Mouse (Mus musculus): Measurements from ENCODE around the gene Zfp385a. TPM values are rescaled to one million over a fixed set of nuclear protein-coding genes. Genes with fewer than 3 reads are reported as not detected.

Zfp385a gene
- polyA plus RNA-seq, 1 experiment = 35.6 TPM

- Histone ChIP-seq H3K4me3 (no peak overlapping the region), H3K36me3 (ENCODE audit: control insufficient read depth, insufficient read depth) (no peaks in the 10 kb centered on the region), H3ac (ENCODE audit: control insufficient read depth, insufficient read length) (no peak overlapping the region), H3K4me2 (ENCODE audit: low read depth) (no peak overlapping the region), H3K27me3 (ENCODE audit: control insufficient read depth, insufficient read depth, insufficient read length) (no peaks in the 10 kb centered on the region), H3K79me2 (ENCODE audit: control insufficient read depth, insufficient read depth) (no peaks in the 10 kb centered on the region)
- no peak for TF ChIP-seq POLR2AphosphoS2 (IDR thresholded peaks at IDR 0.05; ENCODE audit: insufficient read length, low read depth)
- TF ChIP-seq MYOD1 (IDR thresholded peaks at IDR 0.05; ENCODE audit: control insufficient read depth in 1 of 3, insufficient read length in 2 of 3, low read depth in 2 of 3) = peak in 1 of 3 experiments; percentile 22
- no peak for TF ChIP-seq E2F4 (IDR thresholded peaks at IDR 0.05; ENCODE audit: insufficient read depth)
- TF ChIP-seq MYOG (IDR thresholded peaks at IDR 0.05; ENCODE audit: control insufficient read depth in 1 of 3, insufficient read depth in 1 of 3, insufficient read length in 2 of 3, low read depth in 2 of 3) = peak in 2 of 3 experiments; percentile 7 to 18
- no peak for TF ChIP-seq TCF12 (IDR thresholded peaks at IDR 0.05; ENCODE audit: insufficient read depth, poor library complexity, severe bottlenecking)
- TF ChIP-seq REST (IDR thresholded peaks at IDR 0.05; ENCODE audit: insufficient read depth, insufficient read length) = no peak
These were observed 35.4 kb upstream of the Zfp385a start for GRCm38 (mm10) chr15:103375112-103375800.

- H3K4me2 ChIP-seq (ENCODE audit: low read depth) = no peak overlapping the region
- no peak for TF ChIP-seq MYOD1 (IDR thresholded peaks at IDR 0.05; ENCODE audit: control insufficient read depth in 1 of 3, insufficient read length in 2 of 3, low read depth in 2 of 3)
- no peak for TF ChIP-seq MAX (IDR thresholded peaks at IDR 0.05; ENCODE audit: low read depth)
- TF ChIP-seq REST (IDR thresholded peaks at IDR 0.05; ENCODE audit: insufficient read depth, insufficient read length) = no peak
- no peak for TF ChIP-seq USF1 (IDR thresholded peaks at IDR 0.05; ENCODE audit: low read depth)
- no peak for TF ChIP-seq SRF (IDR thresholded peaks at IDR 0.05; ENCODE audit: control insufficient read depth, insufficient read length, low read depth)
- TF ChIP-seq POLR2AphosphoS2 (IDR thresholded peaks at IDR 0.05; ENCODE audit: insufficient read length, low read depth) = no peak
- no peak for TF ChIP-seq TCF12 (IDR thresholded peaks at IDR 0.05; ENCODE audit: insufficient read depth, poor library complexity, severe bottlenecking)
- TF ChIP-seq E2F4 (IDR thresholded peaks at IDR 0.05; ENCODE audit: insufficient read depth) = no peak
- no peaks in the 10 kb centered on the region for H3K27me3 ChIP-seq (ENCODE audit: control insufficient read depth, insufficient read depth, insufficient read length)
- H3K4me3 ChIP-seq = no peak overlapping the region
- H3ac ChIP-seq (ENCODE audit: control insufficient read depth, insufficient read length) = no peak overlapping the region
- no peaks in the 10 kb centered on the region for H3K36me3 ChIP-seq (ENCODE audit: control insufficient read depth, insufficient read depth)
- H3K79me2 ChIP-seq (ENCODE audit: control insufficient read depth, insufficient read depth) = no peaks in the 10 kb centered on the region
These were observed 32.6 kb upstream of the Zfp385a start for GRCm38 (mm10) chr15:103372461-103372860.

GRCm38 (mm10) chr15:103371741-103372140 lies 31.8 kb upstream of the Zfp385a start:
- TF ChIP-seq E2F4 (IDR thresholded peaks at IDR 0.05; ENCODE audit: insufficient read depth) (no peak), MYOG (IDR thresholded peaks at IDR 0.05; ENCODE audit: control insufficient read depth in 1 of 3, insufficient read depth in 1 of 3, insufficient read length in 2 of 3, low read depth in 2 of 3) (peak in 1 of 3 experiments; percentile 39)
- no peaks in the 10 kb centered on the region for H3K36me3 ChIP-seq (ENCODE audit: control insufficient read depth, insufficient read depth)
- H3K27me3 ChIP-seq (ENCODE audit: control insufficient read depth, insufficient read depth, insufficient read length) = no peaks in the 10 kb centered on the region
- H3K79me2 ChIP-seq (ENCODE audit: control insufficient read depth, insufficient read depth) = no peaks in the 10 kb centered on the region
- H3ac ChIP-seq (ENCODE audit: control insufficient read depth, insufficient read length) = no peak overlapping the region
- no peak overlapping the region for H3K4me3 ChIP-seq
- peak overlapping the region; percentile 19 for H3K4me2 ChIP-seq (ENCODE audit: low read depth)

- H3ac ChIP-seq (ENCODE audit: control insufficient read depth, insufficient read length) = no peak overlapping the region
- TF ChIP-seq MYOD1 (IDR thresholded peaks at IDR 0.05; ENCODE audit: control insufficient read depth in 1 of 3, insufficient read length in 2 of 3, low read depth in 2 of 3) (no peak), MYOG (IDR thresholded peaks at IDR 0.05; ENCODE audit: control insufficient read depth in 1 of 3, insufficient read depth in 1 of 3, insufficient read length in 2 of 3, low read depth in 2 of 3) (no peak), SRF (IDR thresholded peaks at IDR 0.05; ENCODE audit: control insufficient read depth, insufficient read length, low read depth) (no peak), TCF12 (IDR thresholded peaks at IDR 0.05; ENCODE audit: insufficient read depth, poor library complexity, severe bottlenecking) (no peak), REST (IDR thresholded peaks at IDR 0.05; ENCODE audit: insufficient read depth, insufficient read length) (no peak), MAX (IDR thresholded peaks at IDR 0.05; ENCODE audit: low read depth) (no peak), POLR2A (IDR thresholded peaks at IDR 0.05; ENCODE audit: insufficient read length, low read depth) (no peak), CEBPB (IDR thresholded peaks at IDR 0.05; ENCODE audit: insufficient read depth, poor library complexity, severe bottlenecking) (no peak), TCF3 (IDR thresholded peaks at IDR 0.05; ENCODE audit: insufficient read length, low read depth) (no peak), USF1 (IDR thresholded peaks at IDR 0.05; ENCODE audit: low read depth) (no peak), POLR2AphosphoS2 (IDR thresholded peaks at IDR 0.05; ENCODE audit: insufficient read length, low read depth) (no peak), E2F4 (IDR thresholded peaks at IDR 0.05; ENCODE audit: insufficient read depth) (no peak)
- H3K36me3 ChIP-seq (ENCODE audit: control insufficient read depth, insufficient read depth) = no peaks in the 10 kb centered on the region
- H3K4me3 ChIP-seq = no peak overlapping the region
- H3K27me3 ChIP-seq (ENCODE audit: control insufficient read depth, insufficient read depth, insufficient read length) = no peaks in the 10 kb centered on the region
- peaks cover 1% of the 10 kb centered on the region for H3K79me2 ChIP-seq (ENCODE audit: control insufficient read depth, insufficient read depth)
- H3K4me2 ChIP-seq (ENCODE audit: low read depth) = peak overlapping the region; percentile 19
These were observed 31.3 kb upstream of the Zfp385a start for GRCm38 (mm10) chr15:103371208-103371607.

- Histone ChIP-seq H3K27me3 (ENCODE audit: control insufficient read depth, insufficient read depth, insufficient read length) (no peaks in the 10 kb centered on the region), H3K79me2 (ENCODE audit: control insufficient read depth, insufficient read depth) (peaks cover 9% of the 10 kb centered on the region), H3K4me2 (ENCODE audit: low read depth) (peak overlapping the region; percentile 19), H3ac (ENCODE audit: control insufficient read depth, insufficient read length) (no peak overlapping the region), H3K36me3 (ENCODE audit: control insufficient read depth, insufficient read depth) (no peaks in the 10 kb centered on the region), H3K4me3 (no peak overlapping the region)
- TF ChIP-seq SRF (IDR thresholded peaks at IDR 0.05; ENCODE audit: control insufficient read depth, insufficient read length, low read depth) (no peak), POLR2A (IDR thresholded peaks at IDR 0.05; ENCODE audit: insufficient read length, low read depth) (no peak), TCF3 (IDR thresholded peaks at IDR 0.05; ENCODE audit: insufficient read length, low read depth) (no peak), POLR2AphosphoS2 (IDR thresholded peaks at IDR 0.05; ENCODE audit: insufficient read length, low read depth) (no peak), E2F4 (IDR thresholded peaks at IDR 0.05; ENCODE audit: insufficient read depth) (no peak), CEBPB (IDR thresholded peaks at IDR 0.05; ENCODE audit: insufficient read depth, poor library complexity, severe bottlenecking) (no peak)
These were observed 30.6 kb upstream of the Zfp385a start for GRCm38 (mm10) chr15:103370462-103370861.

Measured in myocyte (in vitro differentiated cells).